Mouse (Mus musculus) neutrophil, adult 65 days (primary cell): ENCODE measurements around the gene Stk16. TPM values are rescaled to one million over a fixed set of nuclear protein-coding genes. Genes with fewer than 3 reads are reported as not detected.

Experiments used
- total RNA-seq: library from RNA; stranded (reverse); gene quantifications from 2 replicates; pipeline ENCODE4 v1.2.4, GENCODE M21; 2023

Stk16 gene
- 115 and 135 TPM in 2 replicates for total RNA-seq

GRCm38 (mm10) chr1:75210136-75211087, at the start of gene Stk16, which contains the start of gene Glb1l:
Stk16 (plus strand) TSS chr1:75210838.
Glb1l (minus strand) TSS chr1:75210813.

GRCm38 (mm10) chr1:75168472-75169464, 41.9 kb upstream of the Stk16 start, which contains the start of gene Zfand2b:
Zfand2b (plus strand) TSS chr1:75168646.

GRCm38 (mm10) chr1:75180105-75180590, 30.5 kb upstream of the Stk16 start, which contains the start of gene Abcb6:
Abcb6 (minus strand) TSS chr1:75180392.

GRCm38 (mm10) chr1:75191622-75192402, 18.8 kb upstream of the Stk16 start, which contains the start of the genes Ankzf1 and Atg9a:
Ankzf1 (plus strand) TSS chr1:75192151.
Atg9a (minus strand) TSS chr1:75192196.

GRCm38 (mm10) chr1:75219531-75219930, 8.9 kb downstream of the Stk16 start, which contains the start of gene Tuba4a:
Tuba4a (minus strand) TSS chr1:75219865.

GRCm38 (mm10) chr1:75231664-75232152, 21.1 kb downstream of the Stk16 start, which contains the start of gene A630095N17Rik:
A630095N17Rik (minus strand) TSS chr1:75232102.

GRCm38 (mm10) chr1:75236117-75237050, 25.7 kb downstream of the Stk16 start, which contains the start of gene Dnajb2:
Dnajb2 (plus strand) TSS chr1:75236406.

GRCm38 (mm10) chr1:75264091-75264880, 53.6 kb downstream of the Stk16 start, which contains the start of gene Ptprn:
Ptprn (minus strand) TSS chr1:75264502.

Other genes starting within 250 kb of the Stk16 start
- gene Nhej1, start 85.6 kb upstream of the Stk16 start, total RNA-seq, result 7.6 and 8.1 TPM in 2 replicates
- gene Slc23a3, start 76.9 kb upstream of the Stk16 start, total RNA-seq, result 0.66 and 1.6 TPM in 2 replicates
- gene Cnppd1, start 68.1 kb upstream of the Stk16 start, total RNA-seq, result 93.3 and 112 TPM in 2 replicates
- gene Retreg2, start 68.1 kb upstream of the Stk16 start, total RNA-seq, result 56.2 and 75.7 TPM in 2 replicates
- 49.3 and 60.3 TPM in 2 replicates for gene Zfand2b, start 42.2 kb upstream of the Stk16 start, total RNA-seq
- 3.5 and 3.7 TPM in 2 replicates for gene Abcb6, start 30.4 kb upstream of the Stk16 start, total RNA-seq
- 13.6 and 14.8 TPM in 2 replicates for gene Ankzf1, start 18.7 kb upstream of the Stk16 start, total RNA-seq
- gene Atg9a, start 18.6 kb upstream of the Stk16 start, total RNA-seq, result 83.0 and 94.0 TPM in 2 replicates
- 15.8 and 23.2 TPM in 2 replicates for gene Glb1l, start within 50 bp of the Stk16 start, total RNA-seq
- 402 and 434 TPM in 2 replicates for gene Tuba4a, start 9.0 kb downstream of the Stk16 start, total RNA-seq
- not detected in 2 replicates for gene A630095N17Rik, start 21.3 kb downstream of the Stk16 start, total RNA-seq
- gene Dnajb2, start 25.6 kb downstream of the Stk16 start, total RNA-seq, result 8.1 and 8.6 TPM in 2 replicates
- not detected in 2 replicates for gene Ptprn, start 53.7 kb downstream of the Stk16 start, total RNA-seq
- gene Resp18, start 67.6 kb downstream of the Stk16 start, total RNA-seq, result not detected in 2 replicates
- 22.2 and 23.2 TPM in 2 replicates for gene Dnpep, start 107.2 kb downstream of the Stk16 start, total RNA-seq
- gene Des, start 149.5 kb downstream of the Stk16 start, total RNA-seq, result not detected in 2 replicates
- gene Speg, start 164.5 kb downstream of the Stk16 start, total RNA-seq, result 0.54 TPM in 1 of 2 replicates, not detected in the other
- 31.5 and 33.7 TPM in 2 replicates for gene Gmppa, start 225.1 kb downstream of the Stk16 start, total RNA-seq
- not detected in 2 replicates for gene Asic4, start 239.6 kb downstream of the Stk16 start, total RNA-seq